Mouse (Mus musculus) heart, postnatal 0 days (tissue): Measurements from ENCODE around the gene Bpi. TPM values are rescaled to one million over a fixed set of nuclear protein-coding genes. Genes with fewer than 3 reads are reported as not detected.

Source experiments
- ATAC-seq: fragments of 200-750 bp; cut with Nextera tagmentation; 2 replicates; pipeline ENCODE4 v1.8.0; 2017; ENCODE audit warnings: low read depth, moderate number of reproducible peaks, moderate library complexity; ENCODE audit not compliant: insufficient read depth
- DNase-seq: peaks from one replicate; pipeline ENCODE4 v3.0.0-alpha.2; 2016; ENCODE audit warnings: low spot score
- H3K27ac ChIP-seq: fragments of 300-500 bp; sonication (generic); 2 replicates; pipeline ENCODE4 v1.5.1; 2014; ENCODE audit warnings: low read depth, mild to moderate bottlenecking
- H3K27me3 ChIP-seq: fragments of 300-500 bp; sonication (generic); 2 replicates; pipeline ENCODE4 v1.6.1; 2014; ENCODE audit warnings: low read length, mixed read lengths; ENCODE audit not compliant: control insufficient read depth, insufficient read depth
- H3K36me3 ChIP-seq: fragments of 300-500 bp; sonication (generic); replicated peaks from 2 replicates; pipeline ENCODE4 v1.6.1; 2014; ENCODE audit warnings: low read length, mixed read lengths; ENCODE audit not compliant: control insufficient read depth, insufficient read depth
- H3K4me1 ChIP-seq: fragments of 300-500 bp; sonication (generic); 2 replicates; pipeline ENCODE4 v1.6.1; 2014; ENCODE audit warnings: antibody characterized with exemption; ENCODE audit not compliant: control insufficient read depth, insufficient read depth
- H3K4me2 ChIP-seq: fragments of 300-500 bp; sonication (generic); 2 replicates; pipeline ENCODE4 v1.6.1; 2014; ENCODE audit warnings: low read depth, mild to moderate bottlenecking, low read length, moderate library complexity
- H3K4me3 ChIP-seq: fragments of 300-500 bp; sonication (generic); 2 replicates; pipeline ENCODE4 v1.5.1; 2014; ENCODE audit warnings: low read depth, low read length
- H3K9ac ChIP-seq: fragments of 300-500 bp; sonication (generic); replicated peaks from 2 replicates; pipeline ENCODE4 v1.6.1; 2014; ENCODE audit warnings: low read depth, low read length, mixed read lengths
- H3K9me3 ChIP-seq: fragments of 300-500 bp; sonication (generic); replicated peaks from 2 replicates; pipeline ENCODE4 v1.6.1; 2016; ENCODE audit warnings: low read length; ENCODE audit not compliant: control insufficient read depth
- CTCF ChIP-seq: IDR thresholded peaks from 2 replicates; pipeline ENCODE4 v1.5.1; 2016; ENCODE audit warnings: antibody characterized with exemption, control low read depth, low read depth
- EP300 ChIP-seq: IDR thresholded peaks from 2 replicates; pipeline ENCODE4 v1.6.1; 2016; ENCODE audit warnings: antibody characterized with exemption, low read depth
- whole genome bisulfite sequencing: fragments of 180-500 bp; shearing (Covaris S2); extraction: QIAGEN DNeasy Blood & Tissue Kit; methylation state at CpG from one replicate; pipeline ENCODE4 v1.1.7; 2014; 5-methylcytosine and 5-hydroxymethylcytosine counted together
- polyA plus RNA-seq: library from polyadenylated mRNA; unstranded; fragments of >200 nt; fragmentation: Nextera tagmentation; extraction: Ambion mirVana; gene quantifications from 2 replicates; pipeline ENCODE4 v1.2.1, GENCODE M21; 2015
- total RNA-seq: library from RNA; depleted of rRNA; stranded (reverse); fragments of >200 nt; gene quantifications from 2 replicates; pipeline ENCODE4 v1.2.3, GENCODE M21; 2014; ENCODE audit warnings: low replicate concordance

Bpi gene
- total and polyA plus RNA-seq, 2 experiments from 2014 or later: not detected

DNA sequence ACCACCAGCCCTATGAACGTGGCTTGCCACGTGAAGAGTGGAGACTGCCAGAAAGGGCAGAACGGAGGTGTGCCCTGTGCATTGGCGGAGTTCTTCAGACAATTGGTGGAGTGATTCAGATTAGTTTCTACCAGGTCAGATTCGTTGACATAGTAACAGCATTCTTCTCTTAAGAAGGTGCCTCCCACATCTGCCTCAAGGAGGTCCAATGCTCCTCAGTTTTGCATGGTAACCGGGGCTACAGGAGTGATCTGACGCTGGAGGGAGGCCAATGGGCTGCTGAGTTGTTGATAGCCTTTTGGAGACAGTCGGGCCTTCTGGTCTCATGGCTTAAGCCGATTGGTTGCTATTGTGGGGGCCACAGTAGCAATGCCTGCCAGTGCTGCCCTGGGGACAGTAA lies 37.8 kb downstream of the Bpi start:
- ATAC-seq (peak; percentile 70), DNase-seq (peak; percentile 10)
- no peak overlapping the region for H3K4me2 ChIP-seq
- no peak overlapping the region for H3K27ac ChIP-seq
- H3K9ac ChIP-seq: no peak overlapping the region
- 27% methylated on average over 9 of the region's 9 CpGs for WGBS
- no peaks in the 10 kb centered on the region for H3K36me3 ChIP-seq
- H3K27me3 ChIP-seq: no peaks in the 10 kb centered on the region
- H3K4me3 ChIP-seq: no peak overlapping the region
- no peaks in the 10 kb centered on the region for H3K9me3 ChIP-seq
- H3K4me1 ChIP-seq: peaks cover 7% of the 10 kb centered on the region; the same call in 1 of the 2 replicates
- no peak for TF ChIP-seq CTCF
- TF ChIP-seq EP300: no peak

DNA sequence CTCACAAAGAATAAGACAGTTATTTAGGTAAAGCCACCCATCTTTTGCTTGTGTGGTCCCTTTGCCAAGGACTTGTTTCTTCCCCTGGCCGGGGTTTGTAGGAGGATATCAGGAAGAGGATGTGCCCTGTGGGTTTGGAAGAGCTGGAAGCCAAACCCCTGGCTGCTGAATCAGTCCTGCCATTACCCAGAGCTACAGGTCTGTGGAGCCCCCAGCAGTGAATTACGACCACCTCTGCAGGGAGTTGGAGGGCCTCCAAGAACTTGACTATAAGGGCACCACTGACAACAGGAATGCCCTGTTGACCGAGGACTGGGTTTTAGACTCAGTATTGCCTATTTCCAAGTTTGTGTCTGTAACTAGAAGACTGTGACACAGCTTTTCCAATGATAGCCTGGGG lies 41.3 kb downstream of the Bpi start:
- WGBS: 68% methylated on average over 3 of the region's 3 CpGs

DNA sequence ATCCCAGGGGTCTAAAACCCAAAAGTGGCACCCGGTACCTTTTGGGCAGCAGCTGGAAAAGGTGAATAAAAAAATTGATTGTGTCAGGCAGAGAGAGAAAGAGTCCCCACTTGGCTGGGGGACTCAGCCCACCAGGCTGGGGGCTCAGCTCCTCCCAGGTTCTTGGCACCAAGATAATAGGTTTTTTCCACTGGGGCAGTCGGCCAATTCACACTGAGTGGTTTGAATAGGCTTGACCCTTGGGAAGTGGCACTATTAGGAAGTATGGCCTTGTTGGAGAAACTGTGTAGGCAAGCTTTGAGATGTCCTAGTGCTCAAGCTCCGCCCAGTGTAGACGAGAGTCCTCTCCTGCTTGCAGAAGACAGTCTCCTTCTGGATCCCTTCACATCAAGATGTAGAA lies 41.8 kb downstream of the Bpi start:
- TF ChIP-seq CTCF (no peak), EP300 (no peak)
- Histone ChIP-seq H3K4me1 (peaks cover 7% of the 10 kb centered on the region; the same call in 1 of the 2 replicates), H3K36me3 (no peaks in the 10 kb centered on the region), H3K9me3 (no peaks in the 10 kb centered on the region), H3K9ac (no peak overlapping the region), H3K27ac (no peak overlapping the region), H3K4me3 (no peak overlapping the region), H3K4me2 (no peak overlapping the region), H3K27me3 (no peaks in the 10 kb centered on the region)
- DNase-seq: no peak
- no peak for ATAC-seq
- 70% methylated on average over 4 of the region's 4 CpGs for WGBS

More for the DNA sequence above, 41.3 kb downstream of the Bpi start:
- TF ChIP-seq EP300: no peak
- no peak for TF ChIP-seq CTCF
- no peaks in the 10 kb centered on the region for H3K36me3 ChIP-seq
- H3K4me1 ChIP-seq: peaks cover 7% of the 10 kb centered on the region; the same call in 1 of the 2 replicates
- H3K4me3 ChIP-seq: no peak overlapping the region
- H3K27ac ChIP-seq: no peak overlapping the region
- H3K4me2 ChIP-seq: no peak overlapping the region
- H3K9me3 ChIP-seq: no peaks in the 10 kb centered on the region
- ATAC-seq: no peak
- no peak for DNase-seq
- no peaks in the 10 kb centered on the region for H3K27me3 ChIP-seq
- H3K9ac ChIP-seq: no peak overlapping the region

DNA sequence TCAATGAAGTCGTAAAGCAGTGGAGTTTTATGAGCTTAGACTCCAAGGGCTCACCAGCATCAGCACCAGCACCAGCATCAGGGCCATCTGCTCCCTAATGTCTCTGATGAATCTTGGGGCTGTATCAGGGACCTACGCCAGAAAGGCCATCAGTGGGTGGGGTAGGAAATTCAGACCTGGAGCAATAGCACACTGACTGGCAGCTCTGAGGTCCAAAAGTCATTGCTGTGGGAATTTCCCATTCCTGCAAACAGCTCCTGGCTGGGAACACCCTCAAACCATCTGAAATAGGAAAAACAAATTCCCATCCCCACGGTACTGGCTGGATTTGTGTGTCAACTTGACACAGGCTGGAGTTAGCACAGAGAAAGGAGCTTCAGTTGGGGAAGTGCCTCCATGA lies 44.9 kb downstream of the Bpi start:
- Histone ChIP-seq H3K9me3 (no peaks in the 10 kb centered on the region), H3K4me3 (no peak overlapping the region), H3K27ac (no peak overlapping the region), H3K4me1 (no peaks in the 10 kb centered on the region), H3K36me3 (no peaks in the 10 kb centered on the region), H3K4me2 (no peak overlapping the region), H3K27me3 (no peaks in the 10 kb centered on the region), H3K9ac (no peak overlapping the region)
- ATAC-seq (no peak), DNase-seq (no peak)
- TF ChIP-seq CTCF: no peak
- no peak for TF ChIP-seq EP300
- WGBS: 67% methylated on average over 3 of the region's 3 CpGs

DNA sequence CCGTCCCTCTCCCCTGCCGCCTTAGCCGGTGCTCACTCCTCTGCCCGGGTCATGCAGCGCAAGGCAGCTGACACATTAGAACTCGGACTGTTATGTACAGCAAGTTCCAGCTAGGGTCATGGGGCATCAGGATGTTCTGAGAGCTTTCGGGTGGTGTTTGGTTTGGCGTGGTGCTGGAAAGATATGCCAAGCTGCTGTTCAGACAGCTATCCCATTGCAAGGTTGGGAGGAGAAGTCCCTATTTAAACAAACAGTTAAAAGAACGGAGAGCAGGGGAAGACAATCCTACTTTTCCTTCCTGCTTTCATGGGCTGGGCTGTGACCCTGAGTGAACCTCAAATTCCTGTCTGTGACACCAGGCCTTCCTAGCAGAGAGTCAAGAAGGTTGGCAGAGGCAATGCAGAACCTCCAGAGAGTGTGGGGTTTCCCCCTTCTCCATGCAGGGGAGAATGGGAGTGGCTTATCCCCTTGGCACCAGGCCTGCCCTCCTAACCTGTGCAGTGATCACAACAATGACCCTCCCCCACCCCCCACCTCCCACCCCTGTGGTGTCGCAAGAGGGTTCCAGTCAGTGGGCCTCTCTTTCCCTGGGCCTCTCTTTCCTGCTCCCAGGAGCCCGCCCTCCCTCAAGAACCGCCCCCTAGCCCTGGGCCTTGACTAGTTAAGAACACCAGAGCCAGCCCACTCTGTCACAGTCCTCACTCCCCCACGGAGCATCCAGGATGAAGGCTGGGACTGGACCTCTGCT lies 48.2 kb downstream of the Bpi start, which contains the start of gene Lbp:
Lbp (plus strand) TSS at position 546 of the 748 bp plus-strand sequence.
- H3K9me3 ChIP-seq: no peaks in the 10 kb centered on the region
- no peaks in the 10 kb centered on the region for H3K4me1 ChIP-seq
- H3K36me3 ChIP-seq: no peaks in the 10 kb centered on the region
- WGBS: 37% methylated on average over 13 of the region's 13 CpGs
- H3K27ac ChIP-seq: 0 out of 2 replicates have a peak within 1 kb of the TSS, but pooled peaks have one; percentile 39
- no peak within 1 kb of the TSS for H3K4me3 ChIP-seq
- peak; percentile 85 for ATAC-seq
- H3K4me2 ChIP-seq: peak within 1 kb of the TSS; percentile 8; the same call in 1 of the 2 replicates
- DNase-seq: peak; percentile 74
- no peaks in the 10 kb centered on the region for H3K27me3 ChIP-seq
- no peak within 1 kb of the TSS for H3K9ac ChIP-seq
- no peak for TF ChIP-seq EP300
- no peak for TF ChIP-seq CTCF
